Mouse (Mus musculus) olfactory bulb, adult 2 months (tissue): Measurements from ENCODE around the gene Ncln.

Experiments
- CTCF ChIP-seq: fragments of 200-500 bp; IDR thresholded peaks from 2 replicates; pipeline ENCODE4 v1.5.1; 2012; ENCODE audit warnings: low read depth, mild to moderate bottlenecking, low read length, moderate library complexity; ENCODE audit not compliant: insufficient read depth
- POLR2A ChIP-seq: fragments of 200-500 bp; IDR thresholded peaks from 2 replicates; pipeline ENCODE4 v1.6.1; 2012; ENCODE audit warnings: mild to moderate bottlenecking, low read depth, low read length, moderate library complexity; ENCODE audit not compliant: insufficient read depth

GRCm38 (mm10) chr10:81496969-81497368 is 777 bp upstream of the Ncln start:
- no peak for TF ChIP-seq CTCF
- no peak for TF ChIP-seq POLR2A
